Mouse (Mus musculus) limb, embryonic 12.5 days (tissue): ENCODE measurements around the gene Olfr568. TPM values are rescaled to one million over a fixed set of nuclear protein-coding genes. Genes with fewer than 3 reads are reported as not detected.

Experiments
- ATAC-seq: fragments of 200-750 bp; cut with Nextera tagmentation; 2 replicates; pipeline ENCODE4 v1.8.0; 2017; ENCODE audit warnings: low read depth, moderate TSS enrichment; ENCODE audit not compliant: insufficient number of reproducible peaks, insufficient read depth, low FRiP score, low TSS enrichment
- H3K27ac ChIP-seq: fragments of 300-500 bp; sonication (generic); 2 replicates; pipeline ENCODE4 v1.5.1; 2016; ENCODE audit warnings: mild to moderate bottlenecking, moderate library complexity
- H3K27me3 ChIP-seq: fragments of 300-500 bp; sonication (generic); 2 replicates; pipeline ENCODE4 v1.6.1; 2016; ENCODE audit warnings: mild to moderate bottlenecking, moderate library complexity
- H3K36me3 ChIP-seq: fragments of 300-500 bp; sonication (generic); 2 replicates; pipeline ENCODE4 v1.6.1; 2016; ENCODE audit warnings: mild to moderate bottlenecking, moderate library complexity
- H3K4me1 ChIP-seq: fragments of 300-500 bp; sonication (generic); replicated peaks from 2 replicates; pipeline ENCODE4 v1.6.1; 2016
- H3K4me2 ChIP-seq: fragments of 300-500 bp; sonication (generic); 2 replicates; pipeline ENCODE4 v1.6.1; 2016; ENCODE audit warnings: mild to moderate bottlenecking, moderate library complexity
- H3K4me3 ChIP-seq: fragments of 300-500 bp; sonication (generic); replicated peaks from 2 replicates; pipeline ENCODE4 v1.5.1; 2016; ENCODE audit warnings: mild to moderate bottlenecking
- H3K9ac ChIP-seq: fragments of 300-500 bp; sonication (generic); replicated peaks from 2 replicates; pipeline ENCODE4 v1.6.1; 2016; ENCODE audit warnings: mild to moderate bottlenecking, moderate library complexity
- H3K9me3 ChIP-seq: fragments of 300-500 bp; sonication (generic); 2 replicates; pipeline ENCODE4 v1.6.1; 2016; ENCODE audit warnings: mild to moderate bottlenecking, moderate library complexity
- WGBS: fragments of 180-500 bp; shearing (Covaris S2); methylation state at CpG from one replicate; pipeline ENCODE4 v1.1.7; 2016; 5-methylcytosine and 5-hydroxymethylcytosine counted together
- polyA plus RNA-seq: library from polyadenylated mRNA; unstranded; fragments of >200 nt; fragmentation: Nextera tagmentation; extraction: Ambion mirVana; gene quantifications from 2 replicates; pipeline ENCODE4 v1.2.1, GENCODE M21; 2016

Olfr568 gene
- not detected in 2 replicates for polyA plus RNA-seq

DNA sequence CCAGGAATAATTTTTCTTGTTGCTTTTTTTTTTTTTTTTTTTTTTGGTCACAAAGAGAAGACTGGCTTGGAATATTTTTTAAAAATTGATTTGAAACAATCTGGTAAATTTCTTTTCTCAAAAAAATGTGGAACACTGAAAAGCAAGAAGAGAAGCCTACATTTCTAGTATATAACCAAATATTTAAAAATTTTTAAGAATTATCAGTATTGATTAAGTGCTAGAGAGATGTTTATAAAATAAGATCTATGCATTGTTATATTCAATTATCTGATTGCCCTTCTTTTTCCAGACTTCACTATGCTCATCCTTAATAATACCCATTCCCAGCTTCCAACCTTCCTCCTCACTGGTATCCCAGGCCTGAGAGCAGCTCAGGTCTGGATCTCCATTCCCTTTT lies at the start of gene Olfr568:
TSS of gene Olfr568 (plus strand) at position 301 of the 400 bp plus-strand sequence.
- no peaks in the 10 kb centered on the region for H3K36me3 ChIP-seq
- H3K4me1 ChIP-seq = no peaks in the 10 kb centered on the region
- H3K27ac ChIP-seq = no peak within 1 kb of the TSS
- ATAC-seq = no peak
- H3K27me3 ChIP-seq = no peaks in the 10 kb centered on the region
- no peaks in the 10 kb centered on the region for H3K9me3 ChIP-seq
- no peak within 1 kb of the TSS for H3K9ac ChIP-seq
- no peak within 1 kb of the TSS for H3K4me2 ChIP-seq
- no peak within 1 kb of the TSS for H3K4me3 ChIP-seq

DNA sequence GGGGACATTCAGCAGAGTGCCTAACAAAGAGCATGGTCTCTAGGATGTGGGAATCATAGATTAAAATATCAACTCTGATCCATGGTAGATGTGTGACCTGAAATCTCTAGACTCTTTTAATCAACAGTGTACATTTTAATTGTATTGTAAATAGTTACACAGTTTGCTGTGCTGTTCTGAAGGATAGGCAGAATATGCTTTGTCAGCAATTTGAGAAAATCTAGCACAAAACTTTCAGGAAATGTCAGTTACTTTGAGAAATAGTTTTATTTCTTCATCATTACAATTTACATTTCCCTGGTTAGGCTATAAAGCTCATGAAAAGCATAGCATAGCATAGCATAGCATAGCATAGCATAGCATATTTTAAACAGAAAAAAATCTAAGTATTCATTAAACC lies 21.1 kb upstream of the Olfr568 start:
- Histone ChIP-seq H3K36me3 (no peaks in the 10 kb centered on the region), H3K4me2 (no peak overlapping the region), H3K4me1 (no peaks in the 10 kb centered on the region), H3K9ac (no peak overlapping the region), H3K27me3 (no peaks in the 10 kb centered on the region), H3K9me3 (no peaks in the 10 kb centered on the region), H3K27ac (no peak overlapping the region), H3K4me3 (no peak overlapping the region)
- no peak for ATAC-seq

DNA sequence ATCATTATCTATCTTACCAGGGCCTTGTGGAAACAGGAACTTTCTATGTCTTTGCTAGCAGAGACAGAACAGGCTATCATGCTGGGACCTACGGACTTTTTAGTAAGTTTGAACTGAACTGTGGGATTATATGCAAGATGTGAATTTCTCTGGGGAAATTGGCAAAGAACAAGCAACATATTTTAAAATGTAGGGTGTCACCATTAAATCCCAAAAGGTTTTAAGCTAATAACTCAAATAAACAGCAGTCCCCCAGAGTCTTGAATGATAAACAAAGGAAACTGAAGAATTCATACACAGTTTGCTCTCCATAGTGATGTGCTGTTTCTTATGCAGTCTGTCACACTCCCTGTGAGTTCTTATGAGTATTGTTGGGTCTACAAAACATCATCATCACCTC lies 18.3 kb upstream of the Olfr568 start, which contains the start of gene Olfr566:
TSS of gene Olfr566 (minus strand) at position 101 of the 400 bp plus-strand sequence.
- WGBS = 84% methylated on average over 1 of the region's 1 CpGs
- Histone ChIP-seq H3K27ac (no peak within 1 kb of the TSS), H3K4me1 (no peaks in the 10 kb centered on the region), H3K4me3 (no peak within 1 kb of the TSS), H3K4me2 (no peak within 1 kb of the TSS), H3K9ac (no peak within 1 kb of the TSS), H3K9me3 (no peaks in the 10 kb centered on the region), H3K27me3 (no peaks in the 10 kb centered on the region), H3K36me3 (no peaks in the 10 kb centered on the region)
- ATAC-seq = no peak

DNA sequence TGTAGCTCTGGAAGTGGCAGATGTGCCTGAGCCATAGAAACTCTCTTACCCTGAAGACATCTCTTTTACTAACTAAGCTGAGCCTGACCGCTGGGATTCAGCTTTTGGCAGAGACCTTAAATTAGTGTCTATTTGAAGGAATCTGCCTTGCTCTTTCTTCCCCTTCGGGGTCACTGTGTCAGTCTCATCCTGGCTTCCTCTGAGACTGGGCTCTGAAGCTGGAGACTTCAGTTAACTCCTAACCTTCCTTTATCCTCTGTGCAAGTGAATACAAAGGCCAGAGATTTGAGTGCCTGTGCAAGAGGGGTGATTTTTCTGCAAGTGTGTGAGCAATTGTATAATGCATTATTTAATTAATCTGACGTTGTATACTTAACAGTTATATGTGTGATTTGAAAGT lies 13.9 kb downstream of the Olfr568 start, which contains the start of gene Olfr569:
TSS of gene Olfr569 (minus strand) at position 101 of the 400 bp plus-strand sequence.
- no peaks in the 10 kb centered on the region for H3K9me3 ChIP-seq
- no peak for ATAC-seq
- no peak within 1 kb of the TSS for H3K4me3 ChIP-seq
- H3K9ac ChIP-seq = no peak within 1 kb of the TSS
- H3K27ac ChIP-seq = no peak within 1 kb of the TSS
- no peaks in the 10 kb centered on the region for H3K36me3 ChIP-seq
- no peak within 1 kb of the TSS for H3K4me2 ChIP-seq
- H3K27me3 ChIP-seq = no peaks in the 10 kb centered on the region
- 70% methylated on average over 3 of the region's 3 CpGs for WGBS
- H3K4me1 ChIP-seq = no peaks in the 10 kb centered on the region

DNA sequence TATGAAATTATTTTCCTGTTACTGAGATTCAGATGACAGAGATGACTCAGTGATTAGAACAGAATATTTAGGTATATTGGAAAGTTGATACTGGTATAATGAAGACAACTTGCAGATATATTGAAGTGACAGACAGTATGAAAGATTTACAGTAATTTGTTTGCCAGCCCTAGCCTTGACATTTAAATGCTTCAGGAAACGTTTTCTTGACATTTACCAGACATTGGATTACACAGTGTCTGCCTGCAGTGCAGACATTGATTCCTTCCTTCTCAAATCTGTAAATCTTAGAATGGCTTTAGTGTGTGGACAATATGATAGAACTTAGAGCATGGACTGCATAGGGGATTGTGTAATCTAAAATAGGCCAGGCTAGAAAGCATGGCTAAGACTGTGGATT lies 38.3 kb downstream of the Olfr568 start:
- no peak overlapping the region for H3K27ac ChIP-seq
- 29% methylated on average over 1 of the region's 1 CpGs for WGBS
- no peaks in the 10 kb centered on the region for H3K4me1 ChIP-seq
- H3K27me3 ChIP-seq = no peaks in the 10 kb centered on the region
- no peak overlapping the region for H3K4me2 ChIP-seq
- ATAC-seq = no peak
- no peak overlapping the region for H3K4me3 ChIP-seq
- no peaks in the 10 kb centered on the region for H3K9me3 ChIP-seq
- H3K9ac ChIP-seq = no peak overlapping the region
- no peaks in the 10 kb centered on the region for H3K36me3 ChIP-seq

DNA sequence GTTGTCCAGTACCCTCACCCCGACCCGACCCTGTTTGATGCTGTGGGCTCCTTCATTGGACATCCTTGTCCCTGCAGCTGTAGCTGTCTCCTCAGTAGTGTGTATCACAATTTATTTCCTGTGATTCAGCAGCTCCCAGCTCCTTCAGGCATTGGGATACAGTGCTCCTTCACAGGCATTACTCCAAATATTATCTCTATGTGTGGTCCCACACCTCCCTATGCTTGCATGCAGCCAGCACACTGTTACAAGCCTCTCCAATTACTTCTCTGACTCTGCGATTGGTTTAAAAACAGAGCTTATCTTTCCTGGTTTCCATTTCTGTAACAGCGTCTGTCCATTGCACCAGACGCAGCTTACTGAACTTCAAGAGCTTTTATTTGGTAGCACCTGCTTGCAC lies 39.5 kb downstream of the Olfr568 start:
- ATAC-seq = no peak
- H3K9me3 ChIP-seq = no peaks in the 10 kb centered on the region
- no peaks in the 10 kb centered on the region for H3K4me1 ChIP-seq
- no peak overlapping the region for H3K4me3 ChIP-seq
- H3K9ac ChIP-seq = no peak overlapping the region
- H3K27ac ChIP-seq = no peak overlapping the region
- 62% methylated on average over 5 of the region's 5 CpGs for WGBS
- no peaks in the 10 kb centered on the region for H3K27me3 ChIP-seq
- no peaks in the 10 kb centered on the region for H3K36me3 ChIP-seq
- H3K4me2 ChIP-seq = no peak overlapping the region

DNA sequence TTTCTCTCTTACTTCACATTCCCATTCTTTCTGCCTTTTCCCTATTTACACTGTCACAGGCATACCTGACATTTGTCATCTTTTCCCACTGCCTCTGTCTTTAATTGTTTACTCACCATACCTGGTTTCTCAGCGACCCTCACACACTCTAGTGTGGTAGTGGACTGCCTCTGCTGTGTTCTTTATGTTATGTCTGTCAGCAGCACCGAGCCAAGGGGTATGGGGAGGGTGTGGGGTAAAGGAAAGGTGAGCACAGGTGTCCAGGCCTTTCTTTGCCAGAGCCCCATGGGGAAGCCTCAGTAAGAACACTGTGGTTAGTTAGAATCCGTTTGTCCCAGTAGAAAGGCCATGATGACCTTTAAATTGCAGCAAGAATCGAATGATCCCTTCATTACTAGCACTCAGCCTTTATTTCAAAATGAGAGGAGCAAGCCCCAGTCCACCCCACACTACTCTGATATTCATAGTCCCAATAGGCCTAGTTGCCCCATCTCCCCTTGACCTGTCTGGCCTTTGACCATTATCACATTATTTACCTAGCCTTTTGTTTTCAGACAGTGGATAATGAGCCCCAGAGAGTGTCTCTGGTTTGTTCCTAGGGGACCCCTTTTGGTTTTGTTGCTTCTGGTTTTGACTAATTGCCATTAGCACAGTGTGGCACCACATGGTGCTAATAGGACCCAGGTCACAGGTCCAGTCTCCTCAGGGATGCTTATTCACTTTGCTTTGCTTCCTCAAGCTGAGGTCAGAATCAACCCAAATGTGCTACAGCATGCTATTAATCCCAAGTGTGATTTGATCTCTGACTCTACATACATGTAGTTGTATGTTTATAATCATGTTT lies 40.3 kb downstream of the Olfr568 start, which contains the start of gene Olfr571:
TSS of gene Olfr571 (minus strand) at position 505 of the 844 bp plus-strand sequence.
- H3K4me3 ChIP-seq = no peak within 1 kb of the TSS
- H3K9me3 ChIP-seq = no peaks in the 10 kb centered on the region
- no peak within 1 kb of the TSS for H3K27ac ChIP-seq
- no peak for ATAC-seq
- no peak within 1 kb of the TSS for H3K4me2 ChIP-seq
- no peaks in the 10 kb centered on the region for H3K4me1 ChIP-seq
- H3K36me3 ChIP-seq = no peaks in the 10 kb centered on the region
- H3K9ac ChIP-seq = no peak within 1 kb of the TSS
- H3K27me3 ChIP-seq = no peaks in the 10 kb centered on the region
- WGBS = 56% methylated on average over 4 of the region's 4 CpGs

DNA sequence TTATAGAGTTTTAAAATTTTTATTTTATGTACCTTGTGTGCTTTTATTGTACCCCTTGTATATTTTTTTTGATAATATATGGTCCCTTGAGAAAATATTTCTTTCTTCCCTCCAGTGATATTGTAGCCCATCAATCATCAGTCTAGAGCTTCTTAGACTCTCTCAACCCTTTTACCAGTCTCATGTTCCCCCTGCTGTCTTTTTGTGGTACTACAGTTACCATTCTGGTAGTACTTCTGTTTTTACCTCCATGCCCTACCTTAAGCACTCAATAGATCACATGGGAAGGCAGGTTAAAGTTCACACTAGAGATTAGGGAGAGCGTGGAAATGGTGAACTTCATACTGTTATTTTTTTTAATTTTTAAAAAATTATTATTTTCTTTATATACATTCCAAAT lies 42.7 kb downstream of the Olfr568 start:
- 21% methylated on average over 1 of the region's 1 CpGs for WGBS
- Histone ChIP-seq H3K36me3 (no peaks in the 10 kb centered on the region), H3K9me3 (no peaks in the 10 kb centered on the region), H3K4me1 (no peaks in the 10 kb centered on the region), H3K27me3 (no peaks in the 10 kb centered on the region), H3K4me3 (no peak overlapping the region), H3K27ac (no peak overlapping the region), H3K9ac (no peak overlapping the region), H3K4me2 (no peak overlapping the region)
- ATAC-seq = no peak

DNA sequence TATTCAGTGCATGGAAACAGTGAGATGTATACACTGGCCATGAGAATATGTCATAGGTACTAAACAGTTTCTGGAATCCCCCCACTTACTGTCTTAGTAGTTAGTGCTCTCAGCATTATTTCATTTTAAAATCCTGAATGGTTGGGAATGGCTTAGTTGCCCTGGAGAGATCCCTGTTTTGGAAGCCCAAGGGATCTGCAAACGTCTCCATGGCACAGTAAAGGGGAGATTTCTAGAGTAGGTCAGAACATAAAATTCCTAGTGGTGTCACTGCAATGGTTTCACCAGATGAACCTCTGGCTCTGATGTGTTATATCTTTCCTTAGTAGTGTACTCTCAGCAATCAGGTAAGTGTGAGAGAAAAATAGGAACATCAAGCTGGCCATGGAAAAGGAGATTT lies 47.2 kb downstream of the Olfr568 start, which contains the start of gene Olfr572:
TSS of gene Olfr572 (plus strand) at position 301 of the 400 bp plus-strand sequence.
- 71% methylated on average over 1 of the region's 1 CpGs for WGBS
- ATAC-seq = no peak

DNA sequence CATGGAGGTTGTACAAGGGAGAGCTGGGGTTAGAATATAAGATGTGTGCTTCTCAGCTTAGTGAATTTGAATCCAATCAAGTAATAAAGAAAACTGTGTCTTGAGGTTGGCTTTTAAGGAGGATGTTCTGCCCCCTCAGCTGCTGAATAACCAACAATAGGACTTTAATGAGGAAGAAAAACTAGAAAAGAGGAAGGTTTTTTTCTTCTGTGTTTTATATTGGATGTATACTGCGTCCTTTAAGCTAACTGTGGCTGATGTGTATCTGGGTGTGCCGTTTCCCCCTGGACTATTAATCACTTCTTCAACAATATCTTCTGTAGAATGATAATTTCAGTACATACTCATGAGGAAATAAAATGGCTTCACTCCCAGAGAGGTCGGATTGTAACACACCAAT lies 50.2 kb downstream of the Olfr568 start:
- no peak overlapping the region for H3K4me3 ChIP-seq
- no peaks in the 10 kb centered on the region for H3K27me3 ChIP-seq
- H3K9me3 ChIP-seq = no peaks in the 10 kb centered on the region
- 87% methylated on average over 3 of the region's 3 CpGs for WGBS
- ATAC-seq = no peak
- H3K36me3 ChIP-seq = no peaks in the 10 kb centered on the region
- H3K4me1 ChIP-seq = no peaks in the 10 kb centered on the region
- no peak overlapping the region for H3K4me2 ChIP-seq
- H3K27ac ChIP-seq = no peak overlapping the region
- H3K9ac ChIP-seq = no peak overlapping the region

More for the DNA sequence above, 47.2 kb downstream of the Olfr568 start, which contains the start of gene Olfr572:
- Histone ChIP-seq H3K4me1 (no peaks in the 10 kb centered on the region), H3K27me3 (no peaks in the 10 kb centered on the region), H3K27ac (no peak within 1 kb of the TSS), H3K9me3 (no peaks in the 10 kb centered on the region), H3K4me2 (no peak within 1 kb of the TSS), H3K36me3 (no peaks in the 10 kb centered on the region), H3K9ac (no peak within 1 kb of the TSS), H3K4me3 (no peak within 1 kb of the TSS)
